Mouse (Mus musculus) liver, postnatal 0 days (tissue): ENCODE data around the gene U2af2.

ENCODE experiments used
- CTCF ChIP-seq: sonication (generic); IDR thresholded peaks from 2 replicates; pipeline ENCODE4 v1.5.1; 2016; ENCODE audit warnings: antibody characterized with exemption, low read depth
- EP300 ChIP-seq: IDR thresholded peaks from 2 replicates; pipeline ENCODE4 v1.6.1; 2016; ENCODE audit warnings: antibody characterized with exemption, low read depth, mild to moderate bottlenecking

DNA sequence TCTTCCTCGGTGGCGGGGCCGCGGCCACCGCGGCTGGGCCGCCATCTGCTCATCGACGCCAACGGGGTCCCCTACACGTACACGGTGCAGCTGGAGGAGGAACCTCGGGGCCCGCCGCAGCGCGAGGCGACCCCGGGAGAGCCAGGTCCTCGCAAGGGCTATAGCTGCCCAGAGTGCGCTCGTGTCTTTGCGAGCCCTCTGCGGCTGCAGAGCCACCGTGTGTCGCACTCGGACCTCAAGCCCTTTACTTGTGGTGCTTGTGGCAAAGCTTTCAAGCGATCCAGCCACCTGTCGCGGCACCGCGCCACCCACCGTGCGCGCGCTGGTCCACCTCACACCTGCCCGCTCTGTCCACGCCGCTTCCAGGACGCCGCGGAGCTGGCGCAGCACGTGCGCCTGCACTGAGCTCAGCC is 9.0 kb upstream of the U2af2 start:
- TF ChIP-seq CTCF (no peak), EP300 (no peak)
